Mouse (Mus musculus) colon, adult 2 months (tissue): ENCODE results near the gene Orai1. TPM values are rescaled to one million over a fixed set of nuclear protein-coding genes. Genes with fewer than 3 reads are reported as not detected.

Source experiments
- polyA plus RNA-seq: library from polyadenylated mRNA; depleted of rRNA; stranded (reverse); fragments of >200 nt; gene quantifications from 2 replicates; pipeline ENCODE4 v1.2.3, GENCODE M21; 2012; rRNA removed

Gene Orai1
- 119 and 123 TPM in 2 replicates for polyA plus RNA-seq

GRCm38 (mm10) chr5:123014753-123015701 lies at the start of gene Orai1:
Gene Orai1, plus strand, starts transcription at chr5:123015074.

GRCm38 (mm10) chr5:122989551-122990330 lies 25.1 kb upstream of the Orai1 start, which contains the start of gene Kdm2b:
Gene Kdm2b, minus strand, starts transcription at chr5:122989823.

GRCm38 (mm10) chr5:123046916-123047315 lies 32.0 kb downstream of the Orai1 start, which contains the start of gene Morn3:
Gene Morn3, minus strand, starts transcription at chr5:123047016.

GRCm38 (mm10) chr5:123068115-123068514 lies 53.2 kb downstream of the Orai1 start, which contains the start of gene Tmem120b:
Gene Tmem120b, plus strand, starts transcription at chr5:123068415.

Other genes with a start within 250 kb of the Orai1 start
- 13.0 and 16.7 TPM in 2 replicates for gene Camkk2, start 235.7 kb upstream of the Orai1 start, polyA plus RNA-seq
- 138 and 152 TPM in 2 replicates for gene Anapc5, start 193.7 kb upstream of the Orai1 start, polyA plus RNA-seq
- 6.1 and 6.5 TPM in 2 replicates for gene Rnf34, start 165.0 kb upstream of the Orai1 start, polyA plus RNA-seq
- 16.6 and 17.9 TPM in 2 replicates for gene Kdm2b, start 25.3 kb upstream of the Orai1 start, polyA plus RNA-seq
- gene Morn3, start 31.9 kb downstream of the Orai1 start, polyA plus RNA-seq, result not detected in 2 replicates
- gene Tmem120b, start 53.3 kb downstream of the Orai1 start, polyA plus RNA-seq, result 4.7 and 5.4 TPM in 2 replicates
- gene Rhof, start 117.6 kb downstream of the Orai1 start, polyA plus RNA-seq, result 42.7 and 47.4 TPM in 2 replicates
- gene Setd1b, start 127.1 kb downstream of the Orai1 start, polyA plus RNA-seq, result 9.7 and 12.7 TPM in 2 replicates
- 20.2 and 21.1 TPM in 2 replicates for gene Psmd9, start 154.3 kb downstream of the Orai1 start, polyA plus RNA-seq
- 110 and 112 TPM in 2 replicates for gene Hpd, start 167.7 kb downstream of the Orai1 start, polyA plus RNA-seq
- 0.66 and 0.76 TPM in 2 replicates for gene Wdr66, start 237.0 kb downstream of the Orai1 start, polyA plus RNA-seq